Mouse (Mus musculus) kidney, embryonic 16.5 days (tissue): ENCODE measurements around the gene Camk2n1. TPM values are rescaled to one million over a fixed set of nuclear protein-coding genes. Genes with fewer than 3 reads are reported as not detected.

Experiments
- ATAC-seq: fragments of 200-750 bp; cut with Nextera tagmentation; 2 replicates; pipeline ENCODE4 v1.8.0; 2017; ENCODE audit warnings: moderate TSS enrichment; ENCODE audit not compliant: low FRiP score, low TSS enrichment
- H3K27ac ChIP-seq: fragments of 300-500 bp; sonication (generic); 2 replicates; pipeline ENCODE4 v1.5.1; 2014; ENCODE audit warnings: low read length
- H3K27me3 ChIP-seq: fragments of 300-500 bp; sonication (generic); 2 replicates; pipeline ENCODE4 v1.6.1; 2014; ENCODE audit warnings: low read length, control low read depth, mixed read lengths; ENCODE audit not compliant: insufficient read depth
- H3K36me3 ChIP-seq: fragments of 300-500 bp; sonication (generic); 2 replicates; pipeline ENCODE4 v1.6.1; 2014; ENCODE audit warnings: low read length, control low read depth, mixed read lengths; ENCODE audit not compliant: insufficient read depth
- H3K4me1 ChIP-seq: fragments of 300-500 bp; sonication (generic); 2 replicates; pipeline ENCODE4 v1.6.1; 2014; ENCODE audit warnings: low read length, control low read depth, mixed read lengths; ENCODE audit not compliant: insufficient read depth
- H3K4me2 ChIP-seq: fragments of 300-500 bp; sonication (generic); replicated peaks from 2 replicates; pipeline ENCODE4 v1.6.1; 2014; ENCODE audit warnings: low read depth, low read length
- H3K4me3 ChIP-seq: fragments of 300-500 bp; sonication (generic); 2 replicates; pipeline ENCODE4 v1.5.1; 2014; ENCODE audit warnings: mild to moderate bottlenecking, low read length
- H3K9ac ChIP-seq: fragments of 300-500 bp; sonication (generic); replicated peaks from 2 replicates; pipeline ENCODE4 v1.6.1; 2014; ENCODE audit warnings: low read length
- H3K9me3 ChIP-seq: fragments of 300-500 bp; sonication (generic); 2 replicates; pipeline ENCODE4 v1.6.1; 2016; ENCODE audit warnings: low read length, control low read depth
- WGBS: fragments of 180-500 bp; shearing (Covaris S2); extraction: QIAGEN DNeasy Blood & Tissue Kit; methylation state at CpG from one replicate; pipeline ENCODE4 v1.1.7; 2014; 5-methylcytosine and 5-hydroxymethylcytosine counted together
- polyA plus RNA-seq: library from polyadenylated mRNA; unstranded; fragments of >200 nt; fragmentation: Nextera tagmentation; extraction: Ambion mirVana; gene quantifications from 2 replicates; pipeline ENCODE4 v1.2.1, GENCODE M21; 2015

Camk2n1 gene
- polyA plus RNA-seq, 1 experiment from 2014 or later, result 6.2 TPM

DNA sequence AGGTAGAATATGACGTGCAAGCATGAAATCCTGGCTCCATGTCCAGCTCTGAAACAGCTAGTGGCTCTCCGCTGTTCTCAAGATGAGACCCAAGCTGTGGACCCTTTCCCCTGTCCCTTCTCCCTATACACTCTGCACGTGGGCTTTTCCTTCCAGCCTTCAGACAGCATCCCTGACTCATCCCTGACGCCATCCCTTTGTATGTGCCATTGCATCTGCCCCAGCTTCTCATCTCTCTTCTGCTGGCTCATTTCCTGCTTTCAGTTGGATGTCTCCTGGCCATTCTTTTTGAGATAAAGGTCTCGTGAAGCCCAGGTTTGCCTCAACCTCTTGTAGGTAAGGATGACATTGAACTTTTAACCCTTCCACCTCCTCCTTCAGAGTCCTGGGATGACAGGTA is 46.9 kb downstream of the Camk2n1 start:
- Histone ChIP-seq H3K36me3 (no peaks in the 10 kb centered on the region), H3K27me3 (no peaks in the 10 kb centered on the region), H3K4me3 (no peak overlapping the region), H3K27ac (no peak overlapping the region), H3K4me1 (peaks cover 36% of the 10 kb centered on the region), H3K9ac (no peak overlapping the region), H3K4me2 (no peak overlapping the region), H3K9me3 (peaks cover 2% of the 10 kb centered on the region; the same call in 1 of the 2 replicates)
- ATAC-seq, result no peak
- 78% methylated on average over 5 of the region's 5 CpGs for WGBS

DNA sequence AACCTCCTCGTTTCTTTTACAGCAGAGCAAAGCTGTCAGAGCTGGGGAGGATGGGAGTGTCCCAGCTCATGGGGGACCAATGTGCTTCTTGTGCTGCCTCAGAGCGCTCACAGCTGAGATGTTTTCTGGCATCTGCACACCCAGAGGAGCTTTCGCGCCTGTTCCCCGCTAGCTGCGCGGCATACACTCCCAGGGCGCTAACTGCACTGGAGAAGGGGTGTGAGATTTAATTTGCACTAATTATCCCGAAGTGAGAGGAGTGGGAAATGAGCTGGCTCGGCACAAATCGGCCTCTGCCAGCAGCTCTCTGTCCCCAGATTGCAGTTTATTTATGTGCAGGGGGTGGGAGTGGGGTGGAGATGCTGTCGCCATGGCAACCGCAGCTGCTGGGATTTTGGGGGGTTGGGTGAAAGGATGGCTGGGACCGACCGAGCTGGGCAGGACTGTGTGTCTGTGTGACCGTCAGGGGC is 50.6 kb downstream of the Camk2n1 start:
- peak overlapping the region; percentile 33 for H3K4me2 ChIP-seq
- peak overlapping the region; percentile 32; the same call in 1 of the 2 replicates for H3K27ac ChIP-seq
- no peak overlapping the region for H3K4me3 ChIP-seq
- H3K9ac ChIP-seq, result no peak overlapping the region
- H3K9me3 ChIP-seq, result peaks cover 2% of the 10 kb centered on the region; the same call in 1 of the 2 replicates
- peak; percentile 62 for ATAC-seq
- no peaks in the 10 kb centered on the region for H3K36me3 ChIP-seq
- H3K27me3 ChIP-seq, result no peaks in the 10 kb centered on the region
- peaks cover 28% of the 10 kb centered on the region for H3K4me1 ChIP-seq
- WGBS, result 2% methylated on average over 16 of the region's 16 CpGs

DNA sequence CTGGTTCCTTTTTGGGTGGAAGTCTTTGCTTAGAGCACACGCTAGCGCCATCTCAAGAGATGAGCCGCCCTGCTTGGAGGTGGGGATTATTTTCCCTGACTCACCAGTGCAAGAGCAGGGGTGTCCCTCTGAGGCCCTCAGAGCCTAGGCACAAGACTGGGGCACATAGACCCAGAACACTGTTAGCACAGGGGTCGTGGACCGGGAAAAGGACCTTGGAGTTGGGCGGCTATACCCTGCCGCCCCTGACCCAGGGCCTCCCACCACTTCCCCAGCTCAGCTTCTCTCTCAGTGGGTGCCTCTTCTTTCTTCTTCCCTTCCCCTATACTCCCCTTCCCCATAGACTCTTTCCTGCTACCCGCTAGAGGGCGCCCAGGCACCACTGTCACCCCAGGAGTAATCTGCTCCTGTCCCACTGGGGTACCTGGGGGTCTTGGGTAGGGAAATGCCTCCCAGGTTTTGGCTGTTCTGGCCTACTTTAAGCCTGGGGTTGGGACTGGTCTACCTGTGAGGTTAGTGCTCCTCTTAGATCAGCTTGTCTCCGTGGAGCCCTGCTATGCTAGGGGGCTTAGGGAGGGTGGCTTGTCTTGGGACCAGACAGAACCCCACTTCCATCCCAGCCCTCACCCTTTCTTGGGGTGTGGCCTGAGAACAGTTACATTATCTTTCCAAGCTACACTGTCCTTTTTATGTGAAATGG is 51.2 kb downstream of the Camk2n1 start:
- ATAC-seq, result peak; percentile 20; the same call in 1 of the 2 replicates

DNA sequence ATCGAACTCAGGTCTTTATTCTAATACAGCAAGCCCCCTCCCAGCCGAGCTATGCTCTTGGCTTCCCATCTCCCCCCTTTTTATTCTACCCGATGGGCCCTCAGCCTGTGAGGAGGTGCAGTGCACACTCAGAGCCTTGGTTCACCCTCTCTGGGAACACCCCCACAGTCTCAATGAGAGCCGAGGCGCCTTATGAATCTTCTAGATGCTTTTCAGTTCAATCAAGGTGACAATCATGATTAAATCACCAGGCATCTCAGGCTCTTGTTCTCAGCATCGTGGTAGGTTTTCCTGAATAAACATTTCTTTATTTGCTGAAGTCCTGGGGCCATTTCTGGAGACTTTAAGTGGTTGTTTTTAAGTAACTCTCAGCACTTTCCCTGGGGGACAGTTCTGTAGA is 53.8 kb downstream of the Camk2n1 start:
- Histone ChIP-seq H3K4me1 (peaks cover 30% of the 10 kb centered on the region), H3K9ac (no peak overlapping the region), H3K36me3 (no peaks in the 10 kb centered on the region), H3K27me3 (no peaks in the 10 kb centered on the region; the same call in 1 of the 2 replicates), H3K4me3 (no peak overlapping the region), H3K9me3 (no peaks in the 10 kb centered on the region), H3K27ac (no peak overlapping the region), H3K4me2 (no peak overlapping the region)
- 52% methylated on average over 6 of the region's 6 CpGs for WGBS
- ATAC-seq, result no peak

More for the DNA sequence above, 51.2 kb downstream of the Camk2n1 start:
- Histone ChIP-seq H3K36me3 (no peaks in the 10 kb centered on the region), H3K27me3 (no peaks in the 10 kb centered on the region), H3K9ac (no peak overlapping the region), H3K4me2 (no peak overlapping the region; the same call in 1 of the 2 replicates), H3K4me1 (peaks cover 28% of the 10 kb centered on the region), H3K4me3 (no peak overlapping the region), H3K27ac (no peak overlapping the region), H3K9me3 (peaks cover 2% of the 10 kb centered on the region; the same call in 1 of the 2 replicates)
- WGBS, result 10% methylated on average over 10 of the region's 10 CpGs

Other genes starting within 250 kb of the Camk2n1 start
- 155 and 160 TPM in 2 replicates for gene Hp1bp3, start 238.0 kb upstream of the Camk2n1 start, polyA plus RNA-seq
- gene Sh2d5, start 203.9 kb upstream of the Camk2n1 start, polyA plus RNA-seq, result 0.67 and 0.76 TPM in 2 replicates
- 2.2 and 2.6 TPM in 2 replicates for gene Kif17, start 203.9 kb upstream of the Camk2n1 start, polyA plus RNA-seq
- 407 and 438 TPM in 2 replicates for gene Ddost, start 149.6 kb upstream of the Camk2n1 start, polyA plus RNA-seq
- gene Pink1, start 128.0 kb upstream of the Camk2n1 start, polyA plus RNA-seq, result 54.4 and 56.0 TPM in 2 replicates
- 24.6 and 27.1 TPM in 2 replicates for gene Cda, start 86.3 kb upstream of the Camk2n1 start, polyA plus RNA-seq
- 0.12 TPM in 1 of 2 replicates, not detected in the other for gene Fam43b, start 57.8 kb upstream of the Camk2n1 start, polyA plus RNA-seq
- gene Mul1, start 19.6 kb upstream of the Camk2n1 start, polyA plus RNA-seq, result 21.5 and 22.4 TPM in 2 replicates
- gene Vwa5b1, start 181.6 kb downstream of the Camk2n1 start, polyA plus RNA-seq, result 0.15 and 0.18 TPM in 2 replicates